Comparison of ENCODE assay signal across 8 mouse cellular contexts in genomic region chr17:83351119-83351531, GRCm38 (mm10). TPM values are rescaled to one million over a fixed set of nuclear protein-coding genes. Genes with fewer than 3 reads are reported as not detected.
DNase-seq lines count a peak whose midpoint lies in the region; ATAC-seq lines count a peak whose summit lies in the region.

No protein-coding gene starts in this region.

- ATAC-seq in hindbrain, embryonic 12.5 days (ENCODE audit: low FRiP score) = peak; percentile 86

- H3K9ac ChIP-seq in hindbrain, embryonic 12.5 days = peak overlapping the region; percentile 96

- DNase-seq in embryo, embryonic 10.5 days (ENCODE audit: low spot score) = peak; percentile 48
- DNase-seq in embryo, embryonic 10 days (ENCODE audit: low spot score) = no peak
- peak; percentile 33 to 43 for DNase-seq in spleen, adult 18-20 months
- DNase-seq in spleen, postnatal 14 days (ENCODE audit: low spot score in 2 of 2) = no peak
- DNase-seq in thymus, postnatal 14 days = peak; percentile 68
- DNase-seq in right cerebral cortex, postnatal 25 days = no peak

- H3K4me1 ChIP-seq in hindbrain, embryonic 12.5 days = peaks cover 17% of the 10 kb centered on the region
- peaks cover 39% of the 10 kb centered on the region for H3K4me1 ChIP-seq in megakaryocyte, embryonic 14.5 days

- no peaks in the 10 kb centered on the region for H3K9me3 ChIP-seq in hindbrain, embryonic 12.5 days (replicated peaks)
- no peaks in the 10 kb centered on the region for H3K9me3 ChIP-seq in megakaryocyte, embryonic 14.5 days

- peak overlapping the region; percentile 92 for H3K27ac ChIP-seq in hindbrain, embryonic 12.5 days

- no peaks in the 10 kb centered on the region for H3K27me3 ChIP-seq in hindbrain, embryonic 12.5 days
- H3K27me3 ChIP-seq in megakaryocyte, embryonic 14.5 days (replicated peaks) = no peaks in the 10 kb centered on the region

- no peaks in the 10 kb centered on the region for H3K36me3 ChIP-seq in hindbrain, embryonic 12.5 days
- no peaks in the 10 kb centered on the region for H3K36me3 ChIP-seq in megakaryocyte, embryonic 14.5 days (replicated peaks; ENCODE audit: low read length)

- peak overlapping the region; percentile 98 for H3K4me3 ChIP-seq in hindbrain, embryonic 12.5 days
- H3K4me3 ChIP-seq in megakaryocyte, embryonic 14.5 days (replicated peaks) = peak overlapping the region; percentile 94

- WGBS in hindbrain, embryonic 12.5 days = 1% methylated on average over 18 of the region's 57 CpGs

- H3K4me2 ChIP-seq in hindbrain, embryonic 12.5 days (replicated peaks) = peak overlapping the region; percentile 80

RNA-seq across cellular contexts. Expression of gene Eml4, which starts 0.4 kb away (rescaled TPM):
- polyA plus RNA-seq in hindbrain, embryonic 12.5 days (2016; fragmentation: Nextera tagmentation; extraction: Ambion mirVana) = 57.9 and 59.7 TPM in 2 replicates
- 0.95 TPM in 1 of 2 replicates, not detected in the other for polyA plus RNA-seq in megakaryocyte, embryonic 14.5 days (2012; ENCODE audit: insufficient read depth, low replicate concordance)

Comparison
In these comparisons a context has a peak if more than half of its experiments do, and no peak if none do; other contexts are left out.
1. DNase-seq: peak in embryo, embryonic 10.5 days (single experiment), spleen, adult 18-20 months (2 of 2) and thymus, postnatal 14 days (single experiment); none in embryo, embryonic 10 days (single experiment), spleen, postnatal 14 days (0 of 2) and right cerebral cortex, postnatal 25 days (single experiment).
2. RNA of gene Eml4, which starts 0.4 kb away (polyA plus RNA-seq): 57.9 to 59.7 TPM in hindbrain, embryonic 12.5 days; 0.95 TPM in megakaryocyte, embryonic 14.5 days; every median in the first group is over 10 times any median in the second.